Mouse (Mus musculus): ENCODE data around the gene Agt.

The Agt gene

GRCm38 (mm10) chr8:124507572-124508320 is 61.8 kb downstream of the Agt start:
- no peak for DNase-seq (ENCODE audit: low spot score in 2 of 2)
